Mouse (Mus musculus) large intestine, adult 2 months (tissue): Measurements from ENCODE around the gene Hist1h2ap. TPM values are rescaled to one million over a fixed set of nuclear protein-coding genes. Genes with fewer than 3 reads are reported as not detected.
"Not testable (repeated sequence)": the region's sequence is repeated elsewhere in the genome, so short reads cannot be mapped to it uniquely, and the experiment has no call there.

Experiments used
- DNase-seq: peaks from one replicate; pipeline ENCODE4 v3.0.0-alpha.2; 2012; ENCODE audit warnings: low read depth, low spot score
- WGBS: fragments of 180-500 bp; shearing (Covaris S2); methylation state at CpG from one replicate; pipeline ENCODE4 v1.1.7; 2018; 5-methylcytosine and 5-hydroxymethylcytosine counted together
- polyA plus RNA-seq: library from polyadenylated mRNA; depleted of rRNA; stranded (reverse); fragments of >200 nt; gene quantifications from 2 replicates; pipeline ENCODE4 v1.2.3, GENCODE M21; 2012; rRNA removed

Hist1h2ap gene
- polyA plus RNA-seq, 1 experiment = 253 TPM

GRCm38 (mm10) chr13:21811539-21811938, 21.8 kb downstream of the Hist1h2ap start, which contains the start of gene Hist1h4m:
TSS of gene Hist1h4m (plus strand) at chr13:21811746.
- no CpG with 5 or more reads among the region's 24 CpGs for WGBS
- not testable (repeated sequence) for DNase-seq

GRCm38 (mm10) chr13:21811074-21811473, 22.2 kb downstream of the Hist1h2ap start:
- no CpG with 5 or more reads among the region's 8 CpGs for WGBS
- DNase-seq = not testable (repeated sequence)

DNA sequence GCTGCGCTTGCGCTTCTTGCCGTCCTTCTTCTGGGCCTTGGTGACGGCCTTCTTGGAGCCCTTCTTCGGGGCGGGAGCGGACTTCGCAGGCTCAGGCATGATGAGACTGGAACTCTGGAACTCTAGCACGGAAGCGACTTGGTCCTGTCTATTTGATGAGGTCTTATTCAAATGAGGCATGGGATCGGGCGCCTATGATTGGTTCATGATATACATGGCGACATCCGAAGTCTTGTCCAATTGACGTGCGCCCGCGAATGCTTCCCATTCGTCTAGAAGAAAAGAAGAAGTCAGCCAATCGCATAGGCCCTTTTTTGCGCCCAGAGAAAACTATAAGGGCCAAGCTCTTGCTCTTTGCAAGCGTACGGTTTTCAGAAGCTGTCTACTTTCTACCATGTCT, 23.2 kb downstream of the Hist1h2ap start, which contains the start of the genes Hist1h2bq and Hist1h2ao:
TSS of gene Hist1h2bq (minus strand) at position 125 of the 400 bp plus-strand sequence.
TSS of gene Hist1h2ao (plus strand) at position 393 of the 400 bp plus-strand sequence.
- not testable (repeated sequence) for DNase-seq
- no CpG with 5 or more reads among the region's 23 CpGs for WGBS

- WGBS = no CpG with 5 or more reads among the region's 4 CpGs
- not testable (repeated sequence) for DNase-seq
Measured at GRCm38 (mm10) chr13:21803058-21803457, 30.2 kb downstream of the Hist1h2ap start.

DNA sequence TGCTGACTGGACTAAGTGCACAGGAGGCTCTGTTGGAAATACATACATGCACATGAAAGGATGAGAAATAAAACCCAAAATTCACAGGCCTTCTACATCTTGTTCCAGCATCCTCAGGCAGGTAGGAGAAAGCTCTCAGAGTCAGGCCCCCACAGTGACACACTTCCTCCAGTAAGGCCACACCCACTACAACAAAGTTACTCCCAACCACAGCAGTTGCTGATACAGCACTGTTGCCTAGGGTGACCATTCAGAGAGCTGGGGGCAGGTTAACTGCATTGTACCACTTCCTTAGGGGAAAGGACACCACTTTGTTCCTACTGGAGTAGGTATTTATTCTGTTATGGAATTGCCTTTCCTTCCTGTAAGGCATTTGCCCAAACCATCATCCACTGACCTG, 36.1 kb downstream of the Hist1h2ap start:
- DNase-seq = not testable (repeated sequence)

DNA sequence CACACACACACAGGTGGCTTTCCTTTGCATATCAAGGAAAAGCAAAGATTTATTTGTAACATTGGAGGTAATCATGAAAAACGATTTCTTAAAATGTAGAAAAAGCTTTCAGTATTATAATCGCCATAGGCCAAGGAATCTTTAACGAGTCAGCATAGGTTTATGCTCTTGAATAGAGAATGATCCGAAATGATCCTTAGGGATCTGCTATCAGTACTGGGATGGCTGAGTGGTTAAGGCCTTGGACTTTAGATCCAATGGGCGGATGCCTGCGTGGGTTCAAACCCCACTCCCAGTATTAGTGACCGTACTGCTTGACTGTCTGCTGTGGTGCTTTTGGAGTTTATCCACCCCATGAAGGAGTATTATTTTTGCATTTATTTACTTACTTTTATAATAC, 37.7 kb downstream of the Hist1h2ap start:
- DNase-seq = no peak
- 92% methylated on average over 7 of the region's 7 CpGs for WGBS

DNA sequence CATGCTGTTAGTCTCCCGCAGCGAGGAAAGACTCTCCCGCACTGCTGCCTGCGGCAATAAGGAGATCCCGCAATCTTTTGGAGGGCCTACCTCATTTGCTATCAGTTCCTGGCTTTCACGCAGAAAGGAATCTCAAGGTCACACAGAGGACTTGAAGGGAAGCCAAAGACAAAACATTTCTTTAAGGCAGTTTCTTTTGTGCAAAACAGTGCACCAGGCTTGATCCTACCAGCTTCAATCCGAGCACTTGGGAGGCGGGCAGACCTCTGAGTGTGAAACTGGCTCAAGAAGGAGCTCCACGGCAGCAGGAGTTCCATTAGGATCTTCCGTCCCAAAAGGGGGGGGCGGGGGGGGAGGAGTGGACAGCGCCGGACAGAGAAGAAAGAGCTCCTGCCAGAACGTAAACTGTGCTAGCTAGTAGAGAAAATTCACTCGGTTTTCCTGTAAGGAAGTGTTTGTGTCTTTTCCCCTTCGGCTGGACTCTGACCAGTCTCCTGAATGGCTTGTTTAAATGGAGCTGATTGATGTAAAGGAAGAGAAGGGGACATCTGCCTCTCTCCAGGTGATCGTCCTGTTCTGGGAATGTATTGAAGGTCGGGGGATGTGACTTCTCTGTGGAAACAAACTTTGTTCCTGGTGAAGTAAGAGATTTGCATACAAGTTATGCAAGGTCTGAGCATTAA, 42.6 kb downstream of the Hist1h2ap start:
- WGBS = 14% methylated on average over 18 of the region's 18 CpGs
- DNase-seq = no peak

DNA sequence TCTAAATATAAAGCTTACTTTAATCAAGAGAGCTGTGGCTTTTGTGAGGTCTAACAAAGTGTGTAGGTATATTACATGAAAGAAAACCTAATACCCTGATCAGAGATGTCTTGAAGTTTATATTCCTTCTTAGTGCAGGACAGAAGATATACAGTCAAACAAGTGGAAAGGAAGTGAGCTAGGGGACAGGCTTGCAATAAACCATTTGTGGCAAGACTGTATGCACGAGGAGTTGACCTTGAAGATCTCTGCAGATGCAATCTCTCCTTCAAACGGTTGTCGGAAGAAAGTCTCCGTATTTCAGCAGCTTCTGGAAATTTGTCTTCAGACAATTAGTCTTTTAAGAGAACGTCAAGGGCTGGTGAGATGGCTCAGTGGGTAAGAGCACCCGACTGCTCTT, 43.4 kb downstream of the Hist1h2ap start:
- WGBS = 65% methylated on average over 6 of the region's 6 CpGs
- DNase-seq = no peak

DNA sequence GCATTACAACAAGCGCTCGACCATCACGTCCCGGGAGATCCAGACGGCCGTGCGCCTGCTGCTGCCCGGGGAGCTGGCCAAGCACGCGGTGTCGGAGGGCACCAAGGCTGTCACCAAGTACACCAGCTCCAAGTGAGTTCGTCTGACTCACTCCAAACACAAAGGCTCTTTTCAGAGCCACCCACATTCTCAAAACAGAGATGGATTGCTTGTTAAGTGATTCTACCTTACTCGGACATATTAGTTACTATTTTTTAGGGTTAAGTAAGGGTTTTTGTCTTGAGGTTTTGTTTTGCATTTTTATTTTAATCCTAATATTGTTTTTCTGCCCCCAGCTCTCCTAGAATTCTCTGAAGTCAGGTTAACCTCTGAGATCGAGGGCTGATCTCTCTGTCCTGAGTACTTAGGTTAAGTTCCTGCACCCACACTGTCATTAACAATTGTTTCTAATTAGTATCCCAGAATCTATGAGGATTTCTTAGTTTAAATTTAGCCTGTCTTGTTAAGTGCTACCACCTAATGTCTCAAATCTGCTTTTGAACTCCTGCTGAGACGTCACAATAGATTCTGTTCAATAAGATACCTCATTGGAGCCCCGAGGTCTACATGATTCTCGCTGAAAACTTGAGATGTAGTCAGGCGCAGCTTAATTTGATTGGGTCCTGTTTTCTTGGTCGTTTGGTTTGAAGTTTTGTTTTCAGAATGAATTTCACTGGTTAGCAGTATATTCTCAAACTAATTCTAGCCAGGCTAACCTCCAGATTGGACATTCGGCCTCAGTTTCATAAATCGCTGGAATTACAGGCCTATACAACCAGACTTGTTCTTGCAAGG, 45.3 kb downstream of the Hist1h2ap start:
- DNase-seq = no peak
- WGBS = 37% methylated on average over 17 of the region's 21 CpGs

GRCm38 (mm10) chr13:21786899-21787629, 46.2 kb downstream of the Hist1h2ap start, which contains the start of the genes Hist1h2an and Hist1h2bp:
TSS of gene Hist1h2an (minus strand) at chr13:21787218.
TSS of gene Hist1h2bp (plus strand) at chr13:21787461.
- WGBS = under 1% methylated on average over 40 of the region's 63 CpGs
- DNase-seq = peak; percentile 86

DNA sequence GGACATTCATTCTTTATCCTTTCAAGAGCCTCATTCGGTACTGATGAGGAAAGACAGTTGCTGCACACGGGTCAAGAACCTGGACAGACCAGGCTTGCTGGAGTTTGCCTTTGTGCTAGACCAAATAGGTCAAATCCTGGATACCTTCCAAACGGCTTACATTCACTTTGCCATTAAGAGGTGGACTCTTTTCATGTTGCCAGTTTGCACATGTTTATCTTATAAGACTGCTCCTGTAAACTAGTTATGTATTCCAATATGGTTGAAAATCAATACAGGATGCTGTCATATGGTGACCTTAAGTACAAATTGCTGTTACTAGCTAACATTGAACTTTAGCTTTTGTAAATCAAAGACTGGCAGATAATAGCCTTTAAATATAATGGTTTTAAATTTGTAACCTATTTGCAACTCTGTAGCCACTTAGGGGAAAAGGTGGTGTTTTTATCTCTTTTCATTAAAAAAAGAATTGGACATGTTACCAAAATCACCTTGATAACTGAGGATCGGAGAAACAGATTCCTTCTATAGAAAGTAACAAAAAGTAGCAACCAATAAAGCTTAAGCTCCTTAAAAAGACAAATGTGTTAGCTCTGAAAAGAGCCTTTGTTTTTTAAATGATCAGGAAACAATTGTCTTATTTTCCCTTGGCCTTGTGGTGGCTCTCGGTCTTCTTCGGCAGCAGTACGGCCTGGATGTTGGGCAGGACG, 47.0 kb downstream of the Hist1h2ap start:
- WGBS = 10% methylated on average over 8 of the region's 8 CpGs
- DNase-seq = no peak

GRCm38 (mm10) chr13:21784311-21784710, 49.0 kb downstream of the Hist1h2ap start:
- no peak for DNase-seq
- WGBS = 47% methylated on average over 6 of the region's 6 CpGs

DNA sequence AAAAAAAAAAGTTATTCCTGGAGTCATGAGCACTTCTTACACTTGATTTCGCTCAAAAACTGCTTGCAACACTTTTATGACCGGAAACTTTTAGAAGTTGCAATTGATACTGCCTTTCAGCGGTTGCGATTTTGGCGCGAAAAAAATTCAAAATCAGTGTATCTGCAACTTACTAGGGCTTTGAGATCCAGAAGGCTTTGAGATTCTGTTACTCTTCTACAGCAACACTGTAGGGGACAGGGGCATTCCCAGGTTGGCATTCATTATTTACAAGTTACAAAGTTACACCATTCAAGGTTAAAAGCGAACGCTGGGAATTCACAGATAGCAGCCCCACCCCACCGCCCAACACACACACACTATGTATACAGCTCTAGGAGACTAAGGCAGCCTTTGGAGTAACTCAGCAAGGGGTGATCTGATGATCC, 49.6 kb downstream of the Hist1h2ap start:
- 3% methylated on average over 9 of the region's 9 CpGs for WGBS
- no peak for DNase-seq

- DNase-seq = peak; percentile 78
- WGBS = under 1% methylated on average over 17 of the region's 20 CpGs
Measured at GRCm38 (mm10) chr13:21783255-21783617, 50.1 kb downstream of the Hist1h2ap start, which contains the start of gene Hist1h3i. TSS of gene Hist1h3i (minus strand) at chr13:21783370.

Other genes starting within 250 kb of the Hist1h2ap start
- not detected in 2 replicates for gene Olfr1362, start 219.5 kb downstream of the Hist1h2ap start, polyA plus RNA-seq
- gene Olfr11, start 191.0 kb downstream of the Hist1h2ap start, polyA plus RNA-seq = not detected in 2 replicates
- not detected in 2 replicates for gene Olfr1361, start 170.1 kb downstream of the Hist1h2ap start, polyA plus RNA-seq
- gene Olfr1360, start 156.1 kb downstream of the Hist1h2ap start, polyA plus RNA-seq = not detected in 2 replicates
- gene Olfr1359, start 135.4 kb downstream of the Hist1h2ap start, polyA plus RNA-seq = not detected in 2 replicates
- 14.2 and 16.3 TPM in 2 replicates for gene Hist1h2bl, start 117.4 kb downstream of the Hist1h2ap start, polyA plus RNA-seq
- gene Hist1h2ai, start 117.1 kb downstream of the Hist1h2ap start, polyA plus RNA-seq = 23.0 and 39.3 TPM in 2 replicates
- gene Hist1h3h, start 115.8 kb downstream of the Hist1h2ap start, polyA plus RNA-seq = 33.4 and 59.9 TPM in 2 replicates
- gene Hist1h2bm, start 111.5 kb downstream of the Hist1h2ap start, polyA plus RNA-seq = 4.5 and 5.5 TPM in 2 replicates
- gene Hist1h4j, start 98.4 kb downstream of the Hist1h2ap start, polyA plus RNA-seq = 3.6 and 5.5 TPM in 2 replicates
- 44.1 and 68.7 TPM in 2 replicates for gene Hist1h4k, start 83.0 kb downstream of the Hist1h2ap start, polyA plus RNA-seq
- 14.9 and 16.4 TPM in 2 replicates for gene Hist1h2ak, start 79.7 kb downstream of the Hist1h2ap start, polyA plus RNA-seq
- 3.5 and 9.7 TPM in 2 replicates for gene Hist1h2bn, start 79.4 kb downstream of the Hist1h2ap start, polyA plus RNA-seq
- gene Hist1h1b, start 52.9 kb downstream of the Hist1h2ap start, polyA plus RNA-seq = 4.2 and 4.5 TPM in 2 replicates
- gene Hist1h3i, start 50.1 kb downstream of the Hist1h2ap start, polyA plus RNA-seq = 46.3 and 55.3 TPM in 2 replicates
- 7.4 and 15.3 TPM in 2 replicates for gene Hist1h2an, start 46.3 kb downstream of the Hist1h2ap start, polyA plus RNA-seq
- 2.1 and 5.4 TPM in 2 replicates for gene Hist1h2bp, start 46.0 kb downstream of the Hist1h2ap start, polyA plus RNA-seq
- gene Hist1h2bq, start 23.3 kb downstream of the Hist1h2ap start, polyA plus RNA-seq = 23.8 and 61.7 TPM in 2 replicates
- not detected in 2 replicates for gene Hist1h2ao, start 23.0 kb downstream of the Hist1h2ap start, polyA plus RNA-seq
- gene Hist1h4m, start 21.8 kb downstream of the Hist1h2ap start, polyA plus RNA-seq = 0.98 TPM in 1 of 2 replicates, not detected in the other
- 38.1 and 56.7 TPM in 2 replicates for gene Hist1h4n, start 1.3 kb downstream of the Hist1h2ap start, polyA plus RNA-seq
- 19.9 and 53.9 TPM in 2 replicates for gene Hist1h2br, start 236 bp upstream of the Hist1h2ap start, polyA plus RNA-seq
- gene Zfp184, start 111.6 kb upstream of the Hist1h2ap start, polyA plus RNA-seq = 0.10 and 0.29 TPM in 2 replicates
- gene Pom121l2, start 147.7 kb upstream of the Hist1h2ap start, polyA plus RNA-seq = not detected in 2 replicates
- gene Prss16, start 176.2 kb upstream of the Hist1h2ap start, polyA plus RNA-seq = 2.8 and 2.9 TPM in 2 replicates
- 27.5 and 54.8 TPM in 2 replicates for gene Hist1h2ah, start 202.1 kb upstream of the Hist1h2ap start, polyA plus RNA-seq
- gene Hist1h2bk, start 202.4 kb upstream of the Hist1h2ap start, polyA plus RNA-seq = 29.1 and 34.6 TPM in 2 replicates
- 14.9 and 16.6 TPM in 2 replicates for gene Hist1h4i, start 207.9 kb upstream of the Hist1h2ap start, polyA plus RNA-seq
- gene Hist1h2ag, start 209.4 kb upstream of the Hist1h2ap start, polyA plus RNA-seq = 8.2 and 10.2 TPM in 2 replicates
- gene Hist1h2bj, start 209.7 kb upstream of the Hist1h2ap start, polyA plus RNA-seq = 19.3 and 26.1 TPM in 2 replicates